Mouse (Mus musculus): Measurements from ENCODE around the gene Grrp1.

Gene Grrp1

GRCm38 (mm10) chr4:134243516-134244250 is 10.2 kb downstream of the Grrp1 start, which contains the start of gene E130218I03Rik:
TSS of gene E130218I03Rik (plus strand) at chr4:134243662.
- 96% methylated on average over 17 of the region's 17 CpGs for WGBS

GRCm38 (mm10) chr4:134238686-134239085 is 15.2 kb downstream of the Grrp1 start:
- WGBS: 9% methylated on average over 10 of the region's 10 CpGs

- WGBS: 4% methylated on average over 18 of the region's 18 CpGs
These were observed 15.6 kb downstream of the Grrp1 start, which contains the start of gene Cnksr1 for GRCm38 (mm10) chr4:134238279-134238651. TSS of gene Cnksr1 (minus strand) at chr4:134238399.

GRCm38 (mm10) chr4:134237582-134238278 is 16.2 kb downstream of the Grrp1 start:
- 52% methylated on average over 19 of the region's 19 CpGs for WGBS

- 88% methylated on average over 5 of the region's 5 CpGs for WGBS
These were observed 19.0 kb downstream of the Grrp1 start for GRCm38 (mm10) chr4:134234876-134235275.

GRCm38 (mm10) chr4:134230431-134230830 is 23.5 kb downstream of the Grrp1 start:
- 61% methylated on average over 8 of the region's 8 CpGs for WGBS

GRCm38 (mm10) chr4:134227194-134227593 is 26.7 kb downstream of the Grrp1 start, which contains the start of gene Catsper4:
TSS of gene Catsper4 (minus strand) at chr4:134227383.
- 74% methylated on average over 8 of the region's 8 CpGs for WGBS

GRCm38 (mm10) chr4:134222793-134223600 is 30.9 kb downstream of the Grrp1 start:
- WGBS: 75% methylated on average over 11 of the region's 11 CpGs

- WGBS: 73% methylated on average over 6 of the region's 6 CpGs
These were observed 47.3 kb downstream of the Grrp1 start for GRCm38 (mm10) chr4:134206488-134207053.

- 88% methylated on average over 17 of the region's 17 CpGs for WGBS
These were observed 50.5 kb downstream of the Grrp1 start for GRCm38 (mm10) chr4:134203340-134203896.

- WGBS: 94% methylated on average over 4 of the region's 4 CpGs
These were observed 51.0 kb downstream of the Grrp1 start, which contains the start of gene Gm7534 for GRCm38 (mm10) chr4:134202904-134203303. TSS of gene Gm7534 (minus strand) at chr4:134203004.

Measured in cerebral cortex, adult 2 months (tissue).